Mouse (Mus musculus): ENCODE data around the gene Dspp. TPM values are rescaled to one million over a fixed set of nuclear protein-coding genes. Genes with fewer than 3 reads are reported as not detected.
A peak's percentile ranks its signal among the peaks of the same experiment; 100 is the strongest.

The Dspp gene
- not detected in 2 replicates for polyA plus RNA-seq (2015; fragmentation: Nextera tagmentation; extraction: Ambion mirVana)

GRCm38 (mm10) chr5:104170412-104170811 is at the start of gene Dspp:
Gene Dspp, plus strand, starts transcription at chr5:104170712.
- H3K36me3 ChIP-seq = no peaks in the 10 kb centered on the region
- no peaks in the 10 kb centered on the region for H3K4me1 ChIP-seq
- no peaks in the 10 kb centered on the region for H3K9me3 ChIP-seq (replicated peaks)
- no peak within 1 kb of the TSS for H3K9ac ChIP-seq
- ATAC-seq (replicated peaks; ENCODE audit: low FRiP score) = no peak
- WGBS = 80% methylated on average over 7 of the region's 7 CpGs
- H3K4me3 ChIP-seq (replicated peaks) = no peak within 1 kb of the TSS
- H3K4me2 ChIP-seq = no peak within 1 kb of the TSS
- no peak within 1 kb of the TSS for H3K27ac ChIP-seq
- no peaks in the 10 kb centered on the region for H3K27me3 ChIP-seq

- no peak overlapping the region for H3K27ac ChIP-seq
- no peak overlapping the region for H3K4me2 ChIP-seq
- H3K4me1 ChIP-seq = peaks cover 12% of the 10 kb centered on the region
- no peaks in the 10 kb centered on the region for H3K36me3 ChIP-seq
- no peak for ATAC-seq (replicated peaks; ENCODE audit: low FRiP score)
- H3K9ac ChIP-seq = no peak overlapping the region
- no peaks in the 10 kb centered on the region for H3K27me3 ChIP-seq
- WGBS = 71% methylated on average over 6 of the region's 6 CpGs
- H3K4me3 ChIP-seq (replicated peaks) = no peak overlapping the region
- no peaks in the 10 kb centered on the region for H3K9me3 ChIP-seq (replicated peaks)
These were observed 46.4 kb upstream of the Dspp start for GRCm38 (mm10) chr5:104124016-104124658.

DNA sequence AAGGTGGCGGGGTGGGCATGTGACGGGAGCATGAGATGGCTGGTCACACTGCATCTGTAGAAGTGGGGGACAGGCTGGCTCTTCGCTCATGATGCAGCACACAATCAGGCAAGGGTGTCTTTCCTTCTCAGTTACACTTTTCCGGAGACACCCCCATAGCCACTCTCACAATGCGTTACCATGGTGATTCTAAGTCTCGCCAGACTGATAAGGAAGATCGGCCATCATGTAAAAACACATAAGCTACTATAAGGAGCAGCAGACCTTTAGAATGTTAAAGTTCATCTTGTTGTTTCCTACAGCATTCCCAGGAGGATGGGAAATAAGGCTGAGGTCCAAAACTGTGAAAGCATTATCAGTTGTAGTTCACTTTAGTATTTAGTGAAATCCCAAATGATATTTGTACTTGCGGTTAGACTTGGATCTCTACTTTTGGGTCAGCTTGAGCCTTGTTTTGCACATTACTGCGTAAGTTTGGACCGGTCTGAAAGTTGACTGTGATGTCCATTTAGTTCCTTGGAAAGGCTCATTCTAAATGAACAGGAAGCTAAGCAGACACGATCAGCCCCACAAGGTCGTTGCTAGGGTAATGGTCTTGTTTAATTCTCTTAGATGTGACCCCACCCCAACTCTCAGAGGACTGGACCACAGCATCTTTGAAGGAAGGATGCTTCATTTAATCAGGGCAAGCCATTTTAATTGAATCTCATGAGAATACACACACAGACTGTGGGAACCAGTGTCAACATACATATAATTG is 43.8 kb upstream of the Dspp start:
- H3K27me3 ChIP-seq = no peaks in the 10 kb centered on the region
- no peak overlapping the region for H3K4me3 ChIP-seq (replicated peaks)
- peaks cover 12% of the 10 kb centered on the region for H3K4me1 ChIP-seq
- ATAC-seq (replicated peaks; ENCODE audit: low FRiP score) = no peak
- no peak overlapping the region for H3K4me2 ChIP-seq
- H3K36me3 ChIP-seq = no peaks in the 10 kb centered on the region
- no peak overlapping the region for H3K27ac ChIP-seq
- no peak overlapping the region for H3K9ac ChIP-seq
- 80% methylated on average over 12 of the region's 12 CpGs for WGBS
- H3K9me3 ChIP-seq (replicated peaks) = no peaks in the 10 kb centered on the region

DNA sequence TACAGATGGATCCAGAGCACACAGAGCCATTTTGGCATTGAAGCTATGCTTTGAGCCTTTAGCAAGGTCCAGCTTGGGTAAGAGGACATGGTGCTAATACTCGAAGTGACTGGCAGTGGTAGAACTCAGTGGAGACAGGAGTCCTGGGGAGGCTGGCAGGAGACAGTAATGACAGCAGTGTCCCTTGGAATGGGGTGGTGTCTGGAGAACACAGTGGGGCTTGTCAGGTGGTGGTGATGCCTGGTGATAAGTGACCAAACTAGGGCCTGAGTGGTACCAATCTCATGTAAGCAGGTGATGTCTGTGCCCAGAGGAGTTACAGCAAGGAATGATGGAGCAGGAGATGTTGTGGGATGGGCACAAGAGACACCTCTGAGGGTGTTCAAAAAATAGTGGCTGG is 43.2 kb upstream of the Dspp start:
- Histone ChIP-seq H3K27ac (no peak overlapping the region), H3K4me1 (peaks cover 12% of the 10 kb centered on the region), H3K9ac (no peak overlapping the region), H3K36me3 (no peaks in the 10 kb centered on the region), H3K4me2 (no peak overlapping the region), H3K27me3 (no peaks in the 10 kb centered on the region), H3K4me3 (replicated peaks) (no peak overlapping the region), H3K9me3 (replicated peaks) (no peaks in the 10 kb centered on the region)
- WGBS = 79% methylated on average over 1 of the region's 1 CpGs
- no peak for ATAC-seq (replicated peaks; ENCODE audit: low FRiP score)

- H3K9ac ChIP-seq = no peak overlapping the region
- H3K9me3 ChIP-seq (replicated peaks) = no peaks in the 10 kb centered on the region
- whole genome bisulfite sequencing = 27% methylated on average over 12 of the region's 12 CpGs
- no peak overlapping the region for H3K4me3 ChIP-seq (replicated peaks)
- peak overlapping the region; percentile 55 for H3K27ac ChIP-seq
- ATAC-seq (replicated peaks; ENCODE audit: low FRiP score) = peak; percentile 53; the same call in 1 of the 2 replicates
- no peaks in the 10 kb centered on the region for H3K36me3 ChIP-seq
- H3K4me1 ChIP-seq = peaks cover 12% of the 10 kb centered on the region
- H3K27me3 ChIP-seq = no peaks in the 10 kb centered on the region
- no peak overlapping the region for H3K4me2 ChIP-seq
These were observed 42.1 kb upstream of the Dspp start for GRCm38 (mm10) chr5:104128281-104129031.

DNA sequence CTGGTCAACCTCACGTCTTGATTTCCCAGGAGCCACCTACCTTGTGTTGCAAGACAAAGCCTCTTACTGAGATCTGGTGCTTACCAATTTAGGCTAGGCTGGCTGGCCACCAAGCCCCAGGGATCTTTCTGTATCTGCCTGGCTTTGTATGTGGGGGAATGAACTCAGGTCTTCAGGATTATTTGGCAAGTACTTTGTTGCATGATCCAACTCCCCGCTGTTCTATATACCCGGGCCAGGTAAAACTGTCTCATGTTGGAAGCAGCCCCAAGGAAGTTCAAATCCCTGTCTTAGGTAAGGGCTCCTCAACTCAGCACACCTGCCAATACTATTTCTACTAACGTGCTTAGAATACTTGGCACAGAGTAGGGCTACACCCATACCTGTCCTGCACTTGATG is 39.6 kb upstream of the Dspp start:
- H3K27ac ChIP-seq = no peak overlapping the region
- WGBS = 91% methylated on average over 4 of the region's 4 CpGs
- H3K36me3 ChIP-seq = no peaks in the 10 kb centered on the region
- ATAC-seq (replicated peaks; ENCODE audit: low FRiP score) = no peak
- no peak overlapping the region for H3K4me3 ChIP-seq (replicated peaks)
- no peaks in the 10 kb centered on the region for H3K27me3 ChIP-seq
- peaks cover 12% of the 10 kb centered on the region for H3K4me1 ChIP-seq
- H3K9me3 ChIP-seq (replicated peaks) = no peaks in the 10 kb centered on the region
- no peak overlapping the region for H3K9ac ChIP-seq
- no peak overlapping the region for H3K4me2 ChIP-seq

DNA sequence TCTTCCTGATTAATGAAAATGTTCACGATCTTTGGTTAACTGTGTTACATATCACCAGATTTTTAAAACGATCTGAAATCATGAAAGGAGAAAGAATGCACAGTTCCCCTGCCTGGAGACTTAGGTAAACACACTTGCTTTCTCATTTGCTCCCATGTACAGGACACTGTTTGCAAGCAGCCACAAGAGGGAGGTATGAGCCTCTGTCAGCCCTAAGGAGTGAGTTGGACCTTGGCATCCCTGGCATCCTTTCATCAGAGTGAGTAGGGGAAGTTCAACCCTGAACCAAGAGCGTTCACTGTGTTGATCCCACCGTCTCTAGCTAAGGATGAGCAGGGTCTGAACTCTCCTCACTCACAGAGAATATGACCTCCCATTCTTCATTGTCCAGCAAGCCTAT is 39.0 kb upstream of the Dspp start:
- Histone ChIP-seq H3K36me3 (no peaks in the 10 kb centered on the region), H3K27ac (no peak overlapping the region), H3K9me3 (replicated peaks) (no peaks in the 10 kb centered on the region), H3K27me3 (no peaks in the 10 kb centered on the region), H3K4me2 (no peak overlapping the region), H3K4me3 (replicated peaks) (no peak overlapping the region), H3K4me1 (peaks cover 9% of the 10 kb centered on the region), H3K9ac (no peak overlapping the region)
- WGBS = 57% methylated on average over 4 of the region's 4 CpGs
- 0 out of 2 replicates have a peak, but pooled peaks have one; percentile 34 for ATAC-seq (replicated peaks; ENCODE audit: low FRiP score)

DNA sequence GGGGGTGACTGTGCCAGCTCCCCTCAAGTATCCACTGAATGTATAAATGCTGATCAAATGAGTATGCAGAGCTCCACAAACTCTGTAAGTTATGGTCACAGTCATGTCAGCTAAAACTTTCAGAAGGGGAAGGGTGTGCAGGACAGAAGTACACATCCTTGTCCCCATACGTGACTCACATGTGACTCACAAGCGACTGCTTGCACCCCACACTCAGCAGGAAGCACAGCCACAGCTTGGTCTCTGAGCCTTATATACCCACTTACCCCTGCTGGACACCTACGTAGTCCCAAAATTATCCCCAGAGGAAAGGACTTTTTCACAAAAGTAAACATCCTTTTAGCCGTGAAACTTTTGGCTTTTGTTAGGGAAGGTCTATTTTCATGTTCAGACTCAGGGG is 36.8 kb upstream of the Dspp start:
- H3K4me1 ChIP-seq = peaks cover 5% of the 10 kb centered on the region
- H3K4me3 ChIP-seq (replicated peaks) = no peak overlapping the region
- no peak overlapping the region for H3K9ac ChIP-seq
- H3K4me2 ChIP-seq = no peak overlapping the region
- H3K27ac ChIP-seq = no peak overlapping the region
- H3K27me3 ChIP-seq = no peaks in the 10 kb centered on the region
- WGBS = 68% methylated on average over 4 of the region's 4 CpGs
- H3K36me3 ChIP-seq = no peaks in the 10 kb centered on the region
- no peak for ATAC-seq (replicated peaks; ENCODE audit: low FRiP score)
- H3K9me3 ChIP-seq (replicated peaks) = no peaks in the 10 kb centered on the region

DNA sequence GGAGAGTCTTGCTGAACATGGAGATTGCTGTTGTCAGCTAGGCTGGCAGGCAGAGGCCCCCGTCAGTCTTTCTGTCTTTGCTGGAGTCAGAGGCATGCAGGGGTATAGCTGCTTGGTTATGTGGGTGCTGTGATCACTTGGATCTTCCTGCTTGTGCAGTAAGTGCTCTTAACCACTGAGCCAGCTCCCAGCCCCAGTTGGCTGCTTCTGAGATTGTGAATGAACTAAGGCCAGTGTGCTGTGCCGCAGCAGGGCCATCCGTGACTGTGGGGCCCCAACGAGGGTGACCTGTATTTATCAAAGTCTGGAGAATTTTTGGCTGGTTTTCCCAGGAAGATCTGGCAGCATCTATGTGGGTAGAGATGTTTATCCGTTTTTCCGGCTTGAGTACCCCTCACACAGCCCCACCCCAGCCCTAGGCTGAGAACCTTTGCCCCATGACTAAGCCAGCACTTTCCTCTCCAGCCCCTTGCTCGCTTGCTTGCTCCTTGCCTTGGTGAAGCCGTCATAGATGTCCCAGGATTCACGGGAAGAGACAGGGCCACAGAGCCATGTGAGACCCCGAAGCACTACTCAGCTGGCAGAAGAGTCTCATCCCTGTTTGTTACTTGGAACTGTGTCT is 32.5 kb upstream of the Dspp start:
- Histone ChIP-seq H3K36me3 (no peaks in the 10 kb centered on the region), H3K9me3 (replicated peaks) (no peaks in the 10 kb centered on the region), H3K4me2 (no peak overlapping the region), H3K9ac (no peak overlapping the region), H3K4me1 (0 out of 2 replicates have a peak, but pooled peaks cover 3% of the 10 kb centered on the region), H3K27ac (no peak overlapping the region), H3K4me3 (replicated peaks) (no peak overlapping the region), H3K27me3 (no peaks in the 10 kb centered on the region)
- ATAC-seq (replicated peaks; ENCODE audit: low FRiP score) = no peak
- 63% methylated on average over 10 of the region's 10 CpGs for WGBS

GRCm38 (mm10) chr5:104141067-104141466 is 29.4 kb upstream of the Dspp start:
- WGBS = 61% methylated on average over 2 of the region's 2 CpGs
- H3K4me3 ChIP-seq (replicated peaks) = no peak overlapping the region

GRCm38 (mm10) chr5:104144057-104144456 is 26.5 kb upstream of the Dspp start:
- no peaks in the 10 kb centered on the region for H3K27me3 ChIP-seq
- H3K9ac ChIP-seq = no peak overlapping the region
- WGBS = 77% methylated on average over 4 of the region's 4 CpGs
- H3K4me2 ChIP-seq = no peak overlapping the region
- no peak overlapping the region for H3K4me3 ChIP-seq (replicated peaks)
- H3K27ac ChIP-seq = no peak overlapping the region
- H3K9me3 ChIP-seq (replicated peaks) = no peaks in the 10 kb centered on the region
- no peaks in the 10 kb centered on the region for H3K4me1 ChIP-seq
- no peaks in the 10 kb centered on the region for H3K36me3 ChIP-seq
- ATAC-seq (replicated peaks; ENCODE audit: low FRiP score) = no peak

More at GRCm38 (mm10) chr5:104141067-104141466, 29.4 kb upstream of the Dspp start:
- no peaks in the 10 kb centered on the region for H3K9me3 ChIP-seq (replicated peaks)
- no peak overlapping the region for H3K9ac ChIP-seq
- H3K27me3 ChIP-seq = no peaks in the 10 kb centered on the region
- ATAC-seq (replicated peaks; ENCODE audit: low FRiP score) = no peak
- 0 out of 2 replicates have a peak, but pooled peaks cover 3% of the 10 kb centered on the region for H3K4me1 ChIP-seq
- H3K4me2 ChIP-seq = no peak overlapping the region
- no peak overlapping the region for H3K27ac ChIP-seq
- no peaks in the 10 kb centered on the region for H3K36me3 ChIP-seq

DNA sequence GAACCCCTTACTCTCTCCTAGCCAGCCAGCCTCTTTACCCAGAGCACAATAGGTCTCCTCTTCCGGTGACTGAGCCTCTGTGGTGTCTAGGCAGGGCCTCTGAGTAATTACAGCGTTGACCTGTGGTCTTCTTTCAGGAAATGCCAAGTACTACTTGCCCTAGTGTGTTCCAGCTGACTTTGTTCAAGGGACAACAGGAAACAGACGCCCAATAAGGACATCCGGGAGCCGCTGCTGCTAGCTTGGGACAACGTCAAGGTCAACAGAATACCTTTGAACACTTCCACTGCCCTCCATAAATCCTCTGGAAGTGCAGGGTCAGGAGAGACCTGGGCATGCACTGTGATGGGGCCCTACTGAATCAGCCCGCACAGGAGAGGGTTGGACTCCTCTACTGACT is 21.2 kb upstream of the Dspp start:
- WGBS = 20% methylated on average over 7 of the region's 7 CpGs
- H3K4me3 ChIP-seq (replicated peaks) = no peak overlapping the region
- no peaks in the 10 kb centered on the region for H3K36me3 ChIP-seq
- no peaks in the 10 kb centered on the region for H3K9me3 ChIP-seq (replicated peaks)
- H3K4me1 ChIP-seq = no peaks in the 10 kb centered on the region
- no peak overlapping the region for H3K9ac ChIP-seq
- no peak overlapping the region for H3K27ac ChIP-seq
- peak; percentile 70 for ATAC-seq (replicated peaks; ENCODE audit: low FRiP score)
- no peak overlapping the region for H3K4me2 ChIP-seq
- H3K27me3 ChIP-seq = no peaks in the 10 kb centered on the region
